Mouse (Mus musculus) MEL (cell line): ENCODE measurements around the gene Maff. TPM values are rescaled to one million over a fixed set of nuclear protein-coding genes. Genes with fewer than 3 reads are reported as not detected.

ENCODE experiments used
- DNase-seq: peaks from one replicate; pipeline ENCODE4 v3.0.0; 2011; ENCODE audit warnings: low read depth, low spot score
- H3K27ac ChIP-seq: 2 replicates; pipeline ENCODE4 v1.5.1; 2012; ENCODE audit warnings: low read depth, mild to moderate bottlenecking, control low read depth, low read length, moderate library complexity; ENCODE audit not compliant: control insufficient read depth
- H3K27me3 ChIP-seq, 2 experiments: fragments of 150-350 bp in 1 of 2; sonication (generic) in 1 of 2; 2 replicates each; pipeline ENCODE4 v1.6.1; 2012; ENCODE audit warnings: low read length in 2 of 2, mild to moderate bottlenecking in 2 of 2, improper control_type of control experiment in 1 of 2, moderate library complexity in 1 of 2; ENCODE audit not compliant: insufficient read depth in 2 of 2, control insufficient read depth in 1 of 2
- H3K36me3 ChIP-seq, 2 experiments: 2 replicates each; pipeline ENCODE4 v1.6.1; 2012 to 2014; ENCODE audit warnings: low read length in 2 of 2, improper control_type of control experiment in 1 of 2, inconsistent platforms in 1 of 2, mild to moderate bottlenecking in 1 of 2; ENCODE audit not compliant: insufficient read depth in 2 of 2, control insufficient read depth in 1 of 2
- H3K4me1 ChIP-seq, 2 experiments: fragments of 150-350 bp in 1 of 2; sonication (generic) in 1 of 2; 2 replicates each; pipeline ENCODE4 v1.6.1; 2012; ENCODE audit warnings: low read length in 2 of 2, improper control_type of control experiment in 1 of 2, mild to moderate bottlenecking in 1 of 2; ENCODE audit not compliant: insufficient read depth in 2 of 2, control insufficient read depth in 1 of 2
- H3K4me3 ChIP-seq, 2 experiments: fragments of 150-350 bp in 1 of 2; sonication (generic) in 1 of 2; 2 replicates each; pipeline ENCODE4 v1.5.1; 2012; ENCODE audit warnings: low read depth in 2 of 2, low read length in 2 of 2, mild to moderate bottlenecking in 2 of 2, moderate library complexity in 2 of 2, control low read depth in 1 of 2, improper control_type of control experiment in 1 of 2; ENCODE audit not compliant: control insufficient read depth in 1 of 2, insufficient read depth in 1 of 2
- H3K79me2 ChIP-seq: 2 replicates; pipeline ENCODE4 v1.6.1; 2012; ENCODE audit warnings: mild to moderate bottlenecking, low read length, moderate library complexity; ENCODE audit not compliant: control insufficient read depth, poor library complexity, insufficient read depth
- H3K9ac ChIP-seq: 2 replicates; pipeline ENCODE4 v1.6.1; 2012; ENCODE audit warnings: low read depth, mild to moderate bottlenecking, control low read depth, low read length, moderate library complexity; ENCODE audit not compliant: control insufficient read depth, poor library complexity, severe bottlenecking
- H3K9me3 ChIP-seq: fragments of 150-350 bp; sonication (generic); replicated peaks from 2 replicates; pipeline ENCODE4 v1.6.1; 2012; ENCODE audit warnings: mild to moderate bottlenecking, low read length, improper control_type of control experiment, moderate library complexity; ENCODE audit not compliant: insufficient read depth
- CHD1 ChIP-seq: IDR thresholded peaks from 2 replicates; pipeline ENCODE4 v1.6.1; 2012; ENCODE audit warnings: low read depth, mild to moderate bottlenecking, inconsistent platforms, low read length, improper control_type of control experiment
- CHD2 ChIP-seq: IDR thresholded peaks from 2 replicates; pipeline ENCODE4 v1.6.1; 2011; ENCODE audit warnings: low read length, improper control_type of control experiment
- GABPA ChIP-seq: IDR thresholded peaks from 2 replicates; pipeline ENCODE4 v1.6.1; 2012; ENCODE audit warnings: low read depth, mild to moderate bottlenecking, inconsistent platforms, low read length, improper control_type of control experiment, moderate library complexity
- HCFC1 ChIP-seq: IDR thresholded peaks from 2 replicates; pipeline ENCODE4 v1.6.1; 2012; ENCODE audit warnings: low read depth, mild to moderate bottlenecking, inconsistent platforms, low read length, improper control_type of control experiment, moderate library complexity
- MAFK ChIP-seq: IDR thresholded peaks from 2 replicates; pipeline ENCODE4 v1.6.1; 2011; ENCODE audit warnings: low read depth, mild to moderate bottlenecking, low read length, improper control_type of control experiment, borderline replicate concordance
- MEF2A ChIP-seq: IDR thresholded peaks from 2 replicates; pipeline ENCODE4 v1.6.1; 2014; ENCODE audit warnings: low read depth, mild to moderate bottlenecking, inconsistent platforms, low read length, improper control_type of control experiment; ENCODE audit not compliant: poor library complexity, insufficient replicate concordance, severe bottlenecking; ENCODE audit errors: extremely low read depth
- MYB ChIP-seq: IDR thresholded peaks from 2 replicates; pipeline ENCODE4 v1.6.1; 2011; ENCODE audit warnings: mild to moderate bottlenecking, low read depth, low read length, improper control_type of control experiment
- MYC ChIP-seq: IDR thresholded peaks from 2 replicates; pipeline ENCODE4 v1.6.1; 2011; ENCODE audit warnings: low read depth, mild to moderate bottlenecking, low read length, improper control_type of control experiment, moderate library complexity
- POLR2A ChIP-seq, 2 experiments: IDR thresholded peaks; 2 replicates each; pipeline ENCODE4 v1.6.1; 2011 to 2012; ENCODE audit warnings: low read length in 2 of 2, mild to moderate bottlenecking in 2 of 2, control low read depth in 1 of 2, improper control_type of control experiment in 1 of 2, low read depth in 1 of 2, moderate library complexity in 1 of 2; ENCODE audit not compliant: control insufficient read depth in 1 of 2, insufficient read depth in 1 of 2, poor library complexity in 1 of 2
- POLR2AphosphoS2 ChIP-seq: IDR thresholded peaks from 2 replicates; pipeline ENCODE4 v1.6.1; 2011; ENCODE audit warnings: low read length, improper control_type of control experiment
- RAD21 ChIP-seq: IDR thresholded peaks from 2 replicates; pipeline ENCODE4 v1.6.1; 2011; ENCODE audit warnings: mild to moderate bottlenecking, low read depth, low read length, improper control_type of control experiment
- RCOR1 ChIP-seq: IDR thresholded peaks from 2 replicates; pipeline ENCODE4 v1.6.1; 2012; ENCODE audit warnings: low read depth, mild to moderate bottlenecking, inconsistent platforms, low read length, improper control_type of control experiment
- SIN3A ChIP-seq: IDR thresholded peaks from 2 replicates; pipeline ENCODE4 v1.6.1; 2012; ENCODE audit warnings: low read length, improper control_type of control experiment, inconsistent platforms
- TAL1 ChIP-seq: IDR thresholded peaks from 2 replicates; pipeline ENCODE4 v1.6.1; 2012; ENCODE audit warnings: mild to moderate bottlenecking, inconsistent platforms, low read length, moderate library complexity, mixed read lengths
- TCF12 ChIP-seq: IDR thresholded peaks from 2 replicates; pipeline ENCODE4 v1.6.1; 2014; ENCODE audit warnings: low read depth, mild to moderate bottlenecking, inconsistent platforms, low read length, improper control_type of control experiment, moderate library complexity
- USF1 ChIP-seq: IDR thresholded peaks from 2 replicates; pipeline ENCODE4 v1.6.1; 2014; ENCODE audit warnings: low read depth, mild to moderate bottlenecking, inconsistent platforms, low read length, improper control_type of control experiment, moderate library complexity
- ZKSCAN1 ChIP-seq: IDR thresholded peaks from 2 replicates; pipeline ENCODE4 v1.6.1; 2012; ENCODE audit warnings: low read depth, mild to moderate bottlenecking, inconsistent platforms, low read length, improper control_type of control experiment, moderate library complexity
- ZNF384 ChIP-seq: IDR thresholded peaks from 2 replicates; pipeline ENCODE4 v1.6.1; 2012; ENCODE audit warnings: low read depth, mild to moderate bottlenecking, inconsistent platforms, low read length, improper control_type of control experiment
- polyA plus RNA-seq, 2 experiments: library from polyadenylated mRNA; stranded (reverse) in 1 of 2; unstranded in 1 of 2; fragments of >175 nt in 1 of 2; fragments of >200 nt in 1 of 2; gene quantifications; 2 replicates each; pipeline versions ENCODE4 v1.2.1 to v1.2.4; 2012; ENCODE audit warnings: low replicate concordance in 2 of 2, low read depth in 1 of 2; ENCODE audit not compliant: insufficient read length in 2 of 2, insufficient read depth in 1 of 2, missing spikeins in 1 of 2
- total RNA-seq: library from RNA; depleted of rRNA; stranded (reverse); fragments of 300-350 nt; gene quantifications from 2 replicates; pipeline ENCODE4 v1.2.3, GENCODE M21; 2012

The Maff gene
- total and polyA plus RNA-seq, 3 experiments, result 3.3 to 5.8 TPM; not detected in 1

DNA sequence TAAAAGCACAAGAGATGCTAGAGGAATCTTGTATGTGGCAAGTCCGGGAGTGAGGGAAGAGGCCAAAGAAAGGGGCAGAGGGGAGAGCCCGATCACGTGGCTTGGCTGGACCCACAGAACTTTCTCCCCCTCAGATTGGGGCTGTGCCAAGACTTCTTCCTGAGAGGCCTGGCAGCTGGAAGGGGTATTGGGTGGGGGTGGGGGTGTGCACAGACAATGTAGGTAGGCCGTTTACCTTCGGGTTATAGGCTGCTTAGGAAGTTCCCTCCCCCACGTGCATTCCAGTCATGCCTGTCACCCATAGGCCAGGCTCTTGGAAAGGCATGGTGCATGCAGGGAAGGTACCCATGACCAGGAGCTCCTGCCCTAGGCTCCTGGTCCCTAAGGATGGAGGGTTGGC is 13.5 kb downstream of the Maff start:
- Histone ChIP-seq H3K4me3 (no peak overlapping the region), H3K27me3 (no peaks in the 10 kb centered on the region), H3K9me3 (no peaks in the 10 kb centered on the region), H3K36me3 (no peaks in the 10 kb centered on the region), H3K79me2 (no peaks in the 10 kb centered on the region), H3K4me1 (peaks cover 0 to 3% of the 10 kb centered on the region in 2 experiments; a peak in 1 of 4 replicates), H3K27ac (no peak overlapping the region), H3K9ac (no peak overlapping the region)
- no peak for TF ChIP-seq MEF2A
- no peak for DNase-seq

DNA sequence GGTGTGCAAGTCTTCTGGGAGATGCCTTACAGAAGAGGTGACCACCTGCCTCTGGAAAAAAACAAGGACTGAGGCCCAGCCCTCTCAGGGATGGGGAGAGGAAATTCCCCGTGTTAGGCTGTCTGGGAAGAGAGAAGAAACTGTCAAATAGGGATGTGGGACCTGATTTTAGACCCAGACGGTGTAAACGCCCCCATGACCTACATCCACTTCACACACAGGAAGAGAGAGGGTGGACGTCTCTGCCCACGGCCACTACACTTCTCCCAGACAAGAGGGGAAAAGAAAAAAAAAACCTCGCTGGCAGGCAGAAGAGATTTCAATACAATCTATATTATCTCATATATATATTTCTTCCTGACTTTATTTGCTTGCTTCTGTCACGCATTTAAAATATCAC is 13.9 kb downstream of the Maff start:
- Histone ChIP-seq H3K79me2 (no peaks in the 10 kb centered on the region), H3K36me3 (no peaks in the 10 kb centered on the region), H3K4me3 (no peak overlapping the region), H3K27me3 (no peaks in the 10 kb centered on the region), H3K27ac (no peak overlapping the region), H3K4me1 (peaks cover 0 to 3% of the 10 kb centered on the region in 2 experiments; a peak in 1 of 4 replicates), H3K9ac (no peak overlapping the region), H3K9me3 (no peaks in the 10 kb centered on the region)
- no peak for DNase-seq
- no peak for TF ChIP-seq RCOR1
- no peak for TF ChIP-seq MYC
- no peak for TF ChIP-seq MYB
- no peak for TF ChIP-seq CHD2
- no peak for TF ChIP-seq MAFK
- no peak for TF ChIP-seq TCF12
- no peak for TF ChIP-seq HCFC1
- no peak for TF ChIP-seq USF1
- no peak for TF ChIP-seq POLR2AphosphoS2
- TF ChIP-seq RAD21, result no peak
- TF ChIP-seq SIN3A, result no peak
- no peak for TF ChIP-seq TAL1
- TF ChIP-seq POLR2A (IDR thresholded peaks at IDR 0.05; ENCODE audit: control insufficient read depth in 1 of 2, insufficient read depth in 1 of 2, low read depth in 1 of 2, low read length in 2 of 2, poor library complexity in 1 of 2), result no peak
- TF ChIP-seq ZNF384, result no peak
- TF ChIP-seq CHD1, result no peak
- no peak for TF ChIP-seq GABPA

DNA sequence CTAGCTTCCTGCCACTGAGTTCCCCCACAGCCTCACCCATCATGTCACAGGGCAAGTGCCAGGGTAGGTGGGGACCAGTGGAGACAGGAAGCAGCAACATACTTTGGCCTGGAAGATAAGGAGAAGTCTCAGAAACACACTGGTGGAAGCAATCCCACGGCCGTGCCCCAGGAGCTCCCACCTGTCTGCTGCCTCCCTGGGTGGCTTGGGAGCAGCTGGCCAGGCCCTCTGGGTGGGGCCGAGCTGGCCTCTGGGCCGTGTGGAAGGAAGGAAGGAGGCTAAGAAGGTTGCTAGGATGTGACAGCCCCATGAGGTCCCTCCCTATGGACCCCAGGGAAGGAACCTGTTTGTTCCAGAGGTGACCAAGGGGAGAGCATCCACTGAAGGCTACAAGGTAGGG is 14.6 kb downstream of the Maff start:
- Histone ChIP-seq H3K36me3 (no peaks in the 10 kb centered on the region), H3K27ac (no peak overlapping the region), H3K79me2 (no peaks in the 10 kb centered on the region), H3K9ac (no peak overlapping the region), H3K9me3 (no peaks in the 10 kb centered on the region), H3K4me3 (no peak overlapping the region), H3K4me1 (peaks cover 0 to 3% of the 10 kb centered on the region in 2 experiments; a peak in 1 of 4 replicates), H3K27me3 (no peaks in the 10 kb centered on the region)
- TF ChIP-seq ZKSCAN1, result no peak
- no peak for TF ChIP-seq TCF12
- DNase-seq, result no peak
